Mouse (Mus musculus) heart, adult 2 months (tissue): ENCODE results near the gene 2610318N02Rik.

Experiments
- CTCF ChIP-seq: fragments of 200-600 bp; IDR thresholded peaks from 2 replicates; pipeline ENCODE4 v1.8.1; 2022; ENCODE audit warnings: antibody characterized with exemption, mild to moderate bottlenecking, moderate library complexity
- EP300 ChIP-seq: fragments of 200-500 bp; IDR thresholded peaks from 2 replicates; pipeline ENCODE4 v1.6.1; 2011; ENCODE audit warnings: low read depth, low read length, control low read depth; ENCODE audit not compliant: insufficient read depth
- POLR2A ChIP-seq: fragments of 200-500 bp; IDR thresholded peaks from 2 replicates; pipeline ENCODE4 v1.6.1; 2011; ENCODE audit warnings: mild to moderate bottlenecking, low read depth, low read length, control low read depth; ENCODE audit not compliant: insufficient read depth

DNA sequence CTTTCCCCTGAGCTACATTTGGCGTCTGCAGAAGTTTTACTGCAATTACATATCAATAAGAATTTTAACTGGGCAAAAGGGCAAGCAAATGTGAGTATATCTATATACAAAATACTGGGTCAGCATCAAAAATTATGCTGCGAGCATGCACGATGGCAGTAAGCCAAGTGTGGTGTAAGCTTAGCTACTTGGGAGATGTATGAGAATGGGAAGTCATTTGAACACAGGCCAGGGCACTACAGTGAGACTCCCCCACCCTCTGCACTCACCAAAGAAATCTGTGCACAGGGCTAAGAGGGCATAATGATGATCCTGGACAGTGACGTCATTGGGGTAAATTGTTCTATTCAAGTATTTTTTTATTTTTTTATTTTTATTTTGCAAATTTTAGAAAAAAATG, 20.4 kb downstream of the 2610318N02Rik start:
- TF ChIP-seq CTCF, result no peak
- no peak for TF ChIP-seq POLR2A
- TF ChIP-seq EP300, result no peak
